Mouse (Mus musculus): Measurements from ENCODE around the gene E2f2.

E2f2 gene

DNA sequence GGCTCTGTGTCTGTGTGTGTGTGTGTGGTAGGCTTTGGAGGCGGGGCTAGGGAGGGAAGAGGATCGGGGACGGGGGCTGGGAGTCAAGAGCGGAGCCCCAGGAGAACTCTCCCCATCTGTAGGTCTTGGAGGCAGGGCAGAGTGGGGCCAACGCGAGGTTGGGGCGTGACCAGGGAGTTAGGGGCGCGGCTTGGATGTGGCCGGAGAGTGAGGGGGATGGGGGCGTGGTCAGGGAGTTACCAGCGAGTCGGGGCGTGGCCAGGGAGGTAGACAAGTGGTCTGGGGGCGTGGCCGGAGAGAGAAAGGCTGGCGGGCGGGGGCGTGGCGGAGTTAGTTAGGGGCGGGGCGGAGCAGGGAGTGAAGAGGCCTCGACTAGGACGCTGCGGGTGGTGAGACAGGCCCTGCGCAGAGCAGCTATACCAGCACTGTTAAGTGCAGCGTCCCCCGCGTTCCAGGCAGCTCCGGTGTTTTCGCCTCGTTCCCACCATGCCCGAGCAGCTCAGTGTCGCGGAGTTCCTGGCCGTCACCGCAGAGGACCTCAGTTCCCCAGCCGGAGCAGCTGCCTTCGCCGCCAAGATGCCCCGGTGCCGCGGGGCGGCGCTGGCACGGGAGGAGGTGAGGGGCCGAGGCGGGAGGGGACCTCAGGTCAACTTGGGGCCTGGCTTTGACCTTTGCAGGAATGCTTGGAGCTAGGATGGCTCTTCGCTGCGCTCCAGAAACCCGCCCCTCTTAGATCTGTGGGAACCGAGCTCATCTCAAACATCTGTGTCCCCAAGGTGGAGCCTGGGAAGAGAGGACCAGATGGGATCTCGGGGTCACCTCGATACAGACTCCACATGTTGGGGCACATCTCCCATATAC lies 34.1 kb downstream of the E2f2 start, which contains the start of gene Asap3:
Gene Asap3 (plus strand): TSS at position 333 of the 861 bp plus-strand sequence.
- peak; percentile 93 to 98 for DNase-seq

DNA sequence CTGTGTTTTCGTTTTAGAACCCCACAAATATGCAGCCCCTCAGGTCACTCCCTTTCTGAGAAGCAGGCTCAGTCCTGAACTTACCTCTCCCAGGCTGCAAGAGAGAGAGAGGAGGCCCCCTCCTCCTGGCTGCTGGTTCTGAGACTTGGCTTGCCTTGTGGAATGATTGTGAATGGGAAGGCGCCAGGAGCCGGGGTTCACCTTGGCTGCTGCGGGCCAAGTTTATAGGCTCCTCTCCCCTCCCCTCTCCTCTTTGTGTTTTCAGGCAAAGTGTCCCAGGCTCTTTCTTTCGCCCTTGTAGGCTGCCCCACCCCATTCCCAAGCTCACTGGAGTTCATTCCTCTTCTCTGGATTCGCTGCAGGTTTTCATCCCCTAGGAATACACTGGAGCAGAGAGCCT lies 34.7 kb downstream of the E2f2 start:
- peak; percentile 36 to 43 for DNase-seq

DNA sequence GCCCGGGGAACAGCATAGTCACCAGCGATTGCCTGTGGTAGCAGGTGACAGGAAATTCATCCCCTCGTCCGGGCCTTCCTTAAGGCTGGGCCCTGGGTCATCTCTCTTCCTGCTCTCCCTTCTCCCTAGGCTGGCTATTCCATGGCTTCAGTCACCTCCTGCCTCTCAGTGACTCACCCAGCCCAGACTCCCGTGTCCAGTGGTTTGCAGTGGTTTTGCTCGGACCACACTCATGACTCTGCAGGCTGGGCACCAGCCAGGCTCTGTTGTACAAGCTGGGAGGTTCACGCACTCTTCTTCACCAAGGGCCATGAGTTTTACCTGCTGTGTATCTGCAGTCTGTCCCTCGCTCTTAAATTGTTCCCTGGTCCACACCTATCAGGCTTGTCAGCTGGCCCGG lies 38.7 kb downstream of the E2f2 start:
- DNase-seq, result no peak

GRCm38 (mm10) chr4:136213629-136214028 lies 41.4 kb downstream of the E2f2 start:
- DNase-seq, result peak; percentile 35 to 38

DNA sequence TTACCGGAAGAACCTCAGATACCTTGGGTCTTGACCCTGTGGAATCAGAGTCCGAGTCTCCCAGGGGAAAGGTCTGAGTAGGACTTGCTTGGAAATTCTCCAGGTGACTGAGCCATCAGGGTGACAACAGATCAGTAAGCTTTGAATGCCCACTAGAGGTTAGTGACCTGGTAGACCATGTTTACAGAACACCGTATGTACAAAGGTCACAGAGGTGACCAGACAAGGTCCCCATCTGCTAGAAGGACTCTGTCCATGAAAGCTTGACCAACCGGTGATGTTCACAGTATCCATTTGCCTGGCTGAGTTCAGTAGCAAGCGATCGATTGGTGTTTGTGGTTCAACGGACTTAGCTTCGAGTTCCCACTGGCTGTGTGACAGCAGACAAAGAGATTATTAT lies 42.6 kb downstream of the E2f2 start:
- no peak for DNase-seq

DNA sequence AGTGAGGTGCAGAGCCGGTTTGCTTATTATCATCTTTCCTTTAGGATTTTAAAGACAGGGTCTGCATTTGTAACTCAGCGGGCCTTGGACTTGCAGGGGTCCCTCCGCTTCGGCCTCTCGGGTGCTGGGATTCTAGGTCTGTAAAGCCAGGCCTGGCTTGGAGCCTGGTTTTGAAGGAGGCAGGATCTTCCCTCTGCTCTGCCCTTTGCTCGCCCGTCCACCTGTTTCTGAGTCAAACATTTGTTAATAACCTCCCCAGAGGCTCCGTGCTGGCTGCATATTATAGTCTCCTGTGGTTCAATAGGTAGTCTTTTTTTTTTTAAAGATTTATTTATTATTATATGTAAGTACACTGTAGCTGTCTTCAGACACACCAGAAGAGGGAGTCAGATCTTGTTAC lies 43.4 kb downstream of the E2f2 start:
- DNase-seq, result no peak

DNA sequence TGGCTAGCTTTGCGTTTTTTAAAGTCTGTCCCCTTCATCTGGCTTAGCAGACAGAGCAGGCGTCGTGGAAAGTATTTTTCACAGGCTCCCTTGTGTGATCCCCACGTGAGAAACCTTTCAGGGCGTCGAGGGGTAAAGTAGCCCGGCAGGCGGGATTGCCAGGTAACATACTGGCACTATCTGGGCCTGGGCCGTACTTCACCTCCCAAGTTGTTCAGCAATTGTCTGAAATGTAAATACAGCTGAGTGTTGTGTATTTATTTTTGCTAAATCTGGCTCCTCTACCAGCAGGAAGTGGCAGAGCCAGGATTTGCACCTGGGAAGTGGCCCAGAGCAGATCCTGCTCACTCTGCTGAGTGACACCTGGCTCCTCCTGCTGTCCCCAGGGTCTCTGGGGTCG lies 44.9 kb downstream of the E2f2 start:
- DNase-seq, result no peak

GRCm38 (mm10) chr4:136218595-136219214 lies 46.5 kb downstream of the E2f2 start:
- peak; percentile 79 to 83 for DNase-seq

GRCm38 (mm10) chr4:136220133-136220775 lies 48.1 kb downstream of the E2f2 start:
- peak; percentile 30 to 35 for DNase-seq

GRCm38 (mm10) chr4:136223549-136224239 lies 51.5 kb downstream of the E2f2 start:
- peak; percentile 86 to 88 for DNase-seq

DNA sequence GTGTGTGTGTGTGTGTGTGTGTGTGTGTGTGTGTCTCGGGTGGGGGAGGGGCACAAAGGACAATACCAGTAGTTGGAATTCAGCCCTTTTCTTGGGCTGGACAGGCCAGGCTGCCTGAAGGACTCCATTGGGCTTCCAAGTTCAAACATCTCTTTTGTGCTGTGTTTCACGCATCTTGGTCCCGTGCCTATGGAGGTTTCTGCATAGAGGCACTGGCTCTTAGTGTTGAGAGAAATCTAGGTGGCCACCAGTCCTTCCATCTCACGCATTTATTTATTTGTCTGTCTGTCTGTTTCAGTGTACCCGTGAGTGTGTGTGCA lies 52.0 kb downstream of the E2f2 start:
- no peak for DNase-seq

DNA sequence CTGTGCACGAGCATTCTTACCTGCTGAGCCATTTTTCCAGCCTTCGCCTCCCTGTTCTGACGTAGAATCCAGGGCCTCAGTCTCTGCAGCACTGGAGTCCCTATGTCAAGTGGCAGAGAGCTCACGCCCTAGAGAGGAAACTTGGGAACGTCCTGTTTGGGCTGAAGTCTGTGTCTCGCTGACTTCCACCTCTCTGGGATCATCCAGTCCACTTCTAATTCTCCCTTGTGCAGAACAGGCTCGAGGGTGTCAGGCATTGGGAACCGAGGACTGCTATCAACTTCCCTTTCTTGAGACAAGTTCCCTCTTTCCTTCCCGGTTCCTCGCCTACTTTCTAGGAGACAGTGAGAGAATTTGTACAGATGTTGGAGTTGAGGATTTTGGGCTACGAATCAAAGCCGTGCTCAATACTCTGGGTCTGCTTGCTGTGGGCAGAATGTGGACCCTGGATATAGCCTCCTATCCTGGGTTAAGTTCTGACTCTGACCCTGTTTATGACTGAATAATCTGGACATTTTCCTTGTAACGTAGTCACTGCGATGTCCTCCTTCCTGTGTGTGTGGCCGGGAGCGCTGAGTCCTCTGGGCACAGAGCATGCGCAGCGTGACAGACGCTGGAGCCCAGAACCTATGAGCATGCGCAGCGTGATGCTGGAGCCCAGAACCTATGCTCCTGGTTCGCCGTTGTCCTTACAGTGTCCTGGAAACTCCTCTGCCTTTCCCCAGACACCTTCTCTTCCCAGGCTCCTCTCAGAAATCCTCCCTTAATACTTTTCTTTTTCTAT lies 52.7 kb downstream of the E2f2 start:
- no peak for DNase-seq

- no peak for DNase-seq
These were observed 55.2 kb downstream of the E2f2 start for GRCm38 (mm10) chr4:136227408-136227807.

GRCm38 (mm10) chr4:136228640-136229039 lies 56.4 kb downstream of the E2f2 start:
- no peak for DNase-seq

GRCm38 (mm10) chr4:136238669-136239068 lies 66.5 kb downstream of the E2f2 start:
- DNase-seq, result peak in 1 of 2 experiments; percentile 14

- peak in 1 of 2 experiments; percentile 46 for DNase-seq
These were observed 66.9 kb downstream of the E2f2 start for GRCm38 (mm10) chr4:136239111-136239510.

DNA sequence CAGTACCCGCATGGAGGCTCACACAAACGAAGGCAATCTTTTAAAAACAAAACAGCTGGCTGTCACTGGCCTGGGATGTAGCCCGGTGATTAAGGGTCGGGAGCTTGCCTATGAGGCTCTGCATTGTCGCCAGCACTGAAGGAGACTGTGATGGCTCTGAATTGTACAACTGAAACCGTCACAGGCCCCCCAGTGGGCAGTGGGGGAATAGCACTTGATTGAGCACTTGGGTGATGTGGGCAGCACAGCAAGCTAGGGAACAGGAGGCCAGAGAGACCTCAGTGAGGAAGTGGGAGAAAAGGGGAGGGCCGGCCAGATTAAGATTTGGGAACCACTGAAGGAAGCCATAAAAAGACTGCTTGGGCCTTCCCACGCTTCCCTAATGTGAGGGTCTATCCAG lies 67.4 kb downstream of the E2f2 start:
- peak; percentile 92 to 93 for DNase-seq

GRCm38 (mm10) chr4:136240123-136240522 lies 67.9 kb downstream of the E2f2 start:
- peak; percentile 64 to 69 for DNase-seq

DNA sequence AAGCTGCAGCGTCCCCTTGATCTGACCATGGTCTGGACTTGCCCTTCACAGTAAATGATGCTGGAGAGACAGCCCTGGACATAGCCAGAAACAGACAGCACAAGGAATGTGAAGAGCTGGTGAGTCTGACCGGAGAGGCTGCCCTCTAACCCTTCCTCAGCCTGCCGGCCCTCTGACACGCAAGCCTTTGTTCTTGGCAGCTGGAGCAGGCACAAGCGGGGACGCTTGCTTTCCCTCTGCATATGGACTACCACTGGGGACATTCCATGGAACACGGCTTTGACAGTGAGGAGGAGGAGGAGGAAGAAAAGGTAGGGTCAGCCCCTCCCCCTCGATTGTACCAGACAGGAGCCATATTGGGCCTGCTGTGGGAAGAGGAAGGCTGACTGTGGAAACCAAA lies 68.8 kb downstream of the E2f2 start:
- DNase-seq, result no peak

- DNase-seq, result peak; percentile 87 to 89
These were observed 70.0 kb downstream of the E2f2 start for GRCm38 (mm10) chr4:136242065-136242703.

- DNase-seq, result no peak
These were observed 70.5 kb downstream of the E2f2 start for GRCm38 (mm10) chr4:136242728-136243127.

- no peak for DNase-seq
These were observed 72.0 kb downstream of the E2f2 start for GRCm38 (mm10) chr4:136244208-136244607.
